Mouse (Mus musculus) hindbrain, embryonic 11.5 days (tissue): ENCODE data around the gene Mdfic. TPM values are rescaled to one million over a fixed set of nuclear protein-coding genes. Genes with fewer than 3 reads are reported as not detected.

ENCODE experiments used
- ATAC-seq: fragments of 200-750 bp; cut with Nextera tagmentation; 2 replicates; pipeline ENCODE4 v1.8.0; 2017; ENCODE audit warnings: mild to moderate bottlenecking, moderate TSS enrichment, moderate library complexity; ENCODE audit not compliant: low FRiP score
- DNase-seq: peaks from one replicate; pipeline ENCODE4 v3.0.0-alpha.2; 2015; ENCODE audit warnings: low spot score
- H3K27ac ChIP-seq: fragments of 300-500 bp; sonication (generic); 2 replicates; pipeline ENCODE4 v1.5.1; 2014; ENCODE audit warnings: mild to moderate bottlenecking, low read depth, low read length
- H3K27me3 ChIP-seq: fragments of 300-500 bp; sonication (generic); 2 replicates; pipeline ENCODE4 v1.6.1; 2014; ENCODE audit warnings: mild to moderate bottlenecking, low read length, moderate library complexity, mixed read lengths; ENCODE audit not compliant: control insufficient read depth, insufficient read depth
- H3K36me3 ChIP-seq: fragments of 300-500 bp; sonication (generic); 2 replicates; pipeline ENCODE4 v1.6.1; 2014; ENCODE audit warnings: mild to moderate bottlenecking, low read length, moderate library complexity, mixed read lengths; ENCODE audit not compliant: control insufficient read depth, insufficient read depth
- H3K4me1 ChIP-seq: fragments of 300-500 bp; sonication (generic); replicated peaks from 2 replicates; pipeline ENCODE4 v1.6.1; 2014; ENCODE audit warnings: low read length, mixed read lengths; ENCODE audit not compliant: control insufficient read depth, insufficient read depth
- H3K4me2 ChIP-seq: fragments of 300-500 bp; sonication (generic); replicated peaks from 2 replicates; pipeline ENCODE4 v1.6.1; 2014; ENCODE audit warnings: mild to moderate bottlenecking, low read depth, low read length
- H3K4me3 ChIP-seq: fragments of 300-500 bp; sonication (generic); 2 replicates; pipeline ENCODE4 v1.5.1; 2014; ENCODE audit warnings: low read depth, low read length
- H3K9ac ChIP-seq: fragments of 300-500 bp; sonication (generic); 2 replicates; pipeline ENCODE4 v1.6.1; 2014; ENCODE audit warnings: low read depth, low read length
- H3K9me3 ChIP-seq: fragments of 300-500 bp; sonication (generic); 2 replicates; pipeline ENCODE4 v1.6.1; 2016; ENCODE audit warnings: low read length; ENCODE audit not compliant: control insufficient read depth
- WGBS: fragments of 180-500 bp; shearing (Covaris S2); extraction: QIAGEN DNeasy Blood & Tissue Kit; methylation state at CpG from one replicate; pipeline ENCODE4 v1.1.7; 2014; 5-methylcytosine and 5-hydroxymethylcytosine counted together
- polyA plus RNA-seq: library from polyadenylated mRNA; unstranded; fragments of >200 nt; fragmentation: Nextera tagmentation; extraction: Ambion mirVana; gene quantifications from 2 replicates; pipeline ENCODE4 v1.2.1, GENCODE M21; 2014

The Mdfic gene
- polyA plus RNA-seq, 1 experiment from 2014 or later, result 4.8 TPM

- no peaks in the 10 kb centered on the region for H3K27me3 ChIP-seq
- no peaks in the 10 kb centered on the region for H3K9me3 ChIP-seq
- H3K4me3 ChIP-seq, result no peak overlapping the region
- no peak overlapping the region for H3K4me2 ChIP-seq
- H3K4me1 ChIP-seq, result no peaks in the 10 kb centered on the region
- 76% methylated on average over 12 of the region's 12 CpGs for WGBS
- H3K36me3 ChIP-seq, result no peaks in the 10 kb centered on the region
- ATAC-seq (no peak), DNase-seq (no peak)
- no peak overlapping the region for H3K9ac ChIP-seq
- H3K27ac ChIP-seq, result no peak overlapping the region
These were observed 72.5 kb downstream of the Mdfic start for GRCm38 (mm10) chr6:15792680-15793601.

GRCm38 (mm10) chr6:15793602-15794345 is 73.3 kb downstream of the Mdfic start:
- Histone ChIP-seq H3K4me2 (no peak overlapping the region), H3K27ac (no peak overlapping the region), H3K9ac (no peak overlapping the region), H3K9me3 (no peaks in the 10 kb centered on the region), H3K27me3 (no peaks in the 10 kb centered on the region), H3K36me3 (no peaks in the 10 kb centered on the region), H3K4me1 (no peaks in the 10 kb centered on the region), H3K4me3 (no peak overlapping the region)
- ATAC-seq, result no peak
- 84% methylated on average over 8 of the region's 8 CpGs for WGBS
- no peak for DNase-seq

- no peak overlapping the region for H3K4me3 ChIP-seq
- H3K27me3 ChIP-seq, result no peaks in the 10 kb centered on the region
- H3K9me3 ChIP-seq, result no peaks in the 10 kb centered on the region
- H3K36me3 ChIP-seq, result no peaks in the 10 kb centered on the region
- no peaks in the 10 kb centered on the region for H3K4me1 ChIP-seq
- H3K4me2 ChIP-seq, result no peak overlapping the region
- no peak for DNase-seq
- no peak for ATAC-seq
- no peak overlapping the region for H3K9ac ChIP-seq
- WGBS, result 91% methylated on average over 3 of the region's 3 CpGs
- H3K27ac ChIP-seq, result no peak overlapping the region
These were observed 74.3 kb downstream of the Mdfic start for GRCm38 (mm10) chr6:15794801-15795200.

GRCm38 (mm10) chr6:15807382-15807781 is 86.9 kb downstream of the Mdfic start:
- 94% methylated on average over 5 of the region's 5 CpGs for WGBS
- DNase-seq, result no peak
- H3K4me1 ChIP-seq, result no peaks in the 10 kb centered on the region
- H3K4me3 ChIP-seq, result no peak overlapping the region
- H3K27ac ChIP-seq, result no peak overlapping the region
- H3K4me2 ChIP-seq, result no peak overlapping the region
- H3K27me3 ChIP-seq, result no peaks in the 10 kb centered on the region
- no peak overlapping the region for H3K9ac ChIP-seq
- ATAC-seq, result no peak
- H3K36me3 ChIP-seq, result no peaks in the 10 kb centered on the region
- H3K9me3 ChIP-seq, result no peaks in the 10 kb centered on the region

GRCm38 (mm10) chr6:15825236-15825635 is 104.8 kb downstream of the Mdfic start:
- H3K27ac ChIP-seq, result no peak overlapping the region
- H3K27me3 ChIP-seq, result no peaks in the 10 kb centered on the region
- H3K4me2 ChIP-seq, result no peak overlapping the region
- H3K36me3 ChIP-seq, result no peaks in the 10 kb centered on the region
- 69% methylated on average over 3 of the region's 3 CpGs for WGBS
- no peak overlapping the region for H3K9ac ChIP-seq
- no peaks in the 10 kb centered on the region for H3K4me1 ChIP-seq
- H3K9me3 ChIP-seq, result no peaks in the 10 kb centered on the region
- no peak for DNase-seq
- no peak overlapping the region for H3K4me3 ChIP-seq
- no peak for ATAC-seq

GRCm38 (mm10) chr6:15829812-15830211 is 109.4 kb downstream of the Mdfic start:
- no peak for DNase-seq
- H3K4me3 ChIP-seq, result no peak overlapping the region
- 59% methylated on average over 2 of the region's 2 CpGs for WGBS
- no peak overlapping the region for H3K9ac ChIP-seq
- no peak overlapping the region for H3K4me2 ChIP-seq
- no peaks in the 10 kb centered on the region for H3K4me1 ChIP-seq
- no peaks in the 10 kb centered on the region for H3K36me3 ChIP-seq
- no peaks in the 10 kb centered on the region for H3K27me3 ChIP-seq
- no peak overlapping the region for H3K27ac ChIP-seq
- ATAC-seq, result no peak
- no peaks in the 10 kb centered on the region for H3K9me3 ChIP-seq

- DNase-seq (no peak), ATAC-seq (no peak)
- no peaks in the 10 kb centered on the region for H3K27me3 ChIP-seq
- no peak overlapping the region for H3K27ac ChIP-seq
- no peak overlapping the region for H3K9ac ChIP-seq
- H3K36me3 ChIP-seq, result no peaks in the 10 kb centered on the region
- no peaks in the 10 kb centered on the region for H3K4me1 ChIP-seq
- no peak overlapping the region for H3K4me3 ChIP-seq
- H3K9me3 ChIP-seq, result no peaks in the 10 kb centered on the region
- no peak overlapping the region for H3K4me2 ChIP-seq
- 88% methylated on average over 1 of the region's 1 CpGs for WGBS
These were observed 110.2 kb downstream of the Mdfic start for GRCm38 (mm10) chr6:15830651-15831050.

- no peaks in the 10 kb centered on the region for H3K27me3 ChIP-seq
- no peaks in the 10 kb centered on the region for H3K4me1 ChIP-seq
- H3K9me3 ChIP-seq, result no peaks in the 10 kb centered on the region
- no peak overlapping the region for H3K9ac ChIP-seq
- ATAC-seq (no peak), DNase-seq (no peak)
- no peak overlapping the region for H3K4me3 ChIP-seq
- no peaks in the 10 kb centered on the region for H3K36me3 ChIP-seq
- H3K4me2 ChIP-seq, result no peak overlapping the region
- 86% methylated on average over 3 of the region's 3 CpGs for WGBS
- no peak overlapping the region for H3K27ac ChIP-seq
These were observed 117.2 kb downstream of the Mdfic start for GRCm38 (mm10) chr6:15837695-15838094.
